Mouse (Mus musculus) brain, embryonic 14.5 days (tissue): ENCODE measurements around the gene Cox14.

Experiments used
- CTCF ChIP-seq: fragments of 200-500 bp; IDR thresholded peaks from 2 replicates; pipeline ENCODE4 v1.5.1; 2012; ENCODE audit warnings: inconsistent platforms, mild to moderate bottlenecking, moderate library complexity, borderline replicate concordance; ENCODE audit not compliant: insufficient read depth, insufficient read length; ENCODE audit errors: extremely low read depth
- POLR2A ChIP-seq: fragments of 200-500 bp; IDR thresholded peaks from 2 replicates; pipeline ENCODE4 v1.6.1; 2012; ENCODE audit warnings: mild to moderate bottlenecking, inconsistent platforms, borderline replicate concordance; ENCODE audit not compliant: poor library complexity, insufficient read depth, insufficient read length, severe bottlenecking; ENCODE audit errors: extremely low read depth

DNA sequence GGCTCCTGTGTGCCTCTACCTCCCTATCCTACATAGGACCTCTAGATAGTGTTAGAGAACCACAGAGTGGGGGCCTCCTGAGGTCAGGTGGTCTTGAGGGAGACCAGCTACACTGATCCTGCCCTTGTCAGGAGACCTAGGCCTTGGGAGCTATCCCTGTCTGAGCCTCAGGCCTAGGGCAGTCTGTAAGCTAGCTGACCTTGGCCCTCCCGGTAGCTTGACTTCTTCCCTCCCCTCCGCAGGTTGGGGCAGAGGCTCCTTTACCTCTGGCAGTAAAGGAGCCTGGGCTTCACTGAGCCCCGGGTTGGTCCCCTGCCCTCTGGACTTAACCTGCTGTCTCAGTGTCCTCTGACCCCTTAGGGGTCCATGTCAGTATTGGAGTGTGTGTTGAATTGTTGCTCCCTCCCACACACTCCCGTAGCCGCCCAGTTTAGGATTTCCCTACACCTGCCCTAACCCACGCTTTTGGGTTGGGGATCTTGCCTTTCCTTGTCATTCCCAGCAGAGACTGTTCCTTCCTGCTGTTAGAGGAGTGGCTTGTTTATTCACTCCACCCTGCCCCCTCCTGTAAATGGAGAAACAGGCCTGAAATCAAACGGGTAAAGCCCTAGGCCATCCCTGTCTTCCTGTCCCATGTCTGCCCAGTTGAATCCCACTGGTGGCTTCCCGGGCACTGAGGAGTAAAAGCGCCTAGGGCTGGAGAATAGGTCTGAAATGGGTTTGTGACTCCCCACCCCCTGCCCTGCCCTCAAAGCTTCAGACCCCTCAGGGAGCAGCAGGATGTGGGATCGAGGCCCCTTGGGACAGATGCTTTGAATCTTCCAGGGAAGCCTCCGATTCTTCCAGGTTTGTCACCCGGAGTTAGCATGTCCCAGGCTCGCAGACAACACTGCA is 12.5 kb upstream of the Cox14 start:
- TF ChIP-seq CTCF (no peak), POLR2A (no peak)
